Mouse (Mus musculus) liver, embryonic 12.5 days (tissue): ENCODE results near the gene Unc79. TPM values are rescaled to one million over a fixed set of nuclear protein-coding genes. Genes with fewer than 3 reads are reported as not detected.

Experiments used
- ATAC-seq: fragments of 200-750 bp; cut with Nextera tagmentation; 2 replicates; pipeline ENCODE4 v1.8.0; 2017; ENCODE audit warnings: moderate number of reproducible peaks, mild to moderate bottlenecking, moderate library complexity
- H3K27ac ChIP-seq: fragments of 300-500 bp; sonication (generic); 2 replicates; pipeline ENCODE4 v1.5.1; 2016; ENCODE audit warnings: mild to moderate bottlenecking
- H3K27me3 ChIP-seq: fragments of 300-500 bp; sonication (generic); replicated peaks from 2 replicates; pipeline ENCODE4 v1.6.1; 2016; ENCODE audit warnings: mild to moderate bottlenecking, moderate library complexity
- H3K36me3 ChIP-seq: fragments of 300-500 bp; sonication (generic); 2 replicates; pipeline ENCODE4 v1.6.1; 2016; ENCODE audit warnings: mild to moderate bottlenecking, moderate library complexity
- H3K4me1 ChIP-seq: fragments of 300-500 bp; sonication (generic); 2 replicates; pipeline ENCODE4 v1.6.1; 2016
- H3K4me2 ChIP-seq: fragments of 300-500 bp; sonication (generic); 2 replicates; pipeline ENCODE4 v1.6.1; 2016; ENCODE audit warnings: mild to moderate bottlenecking, moderate library complexity
- H3K4me3 ChIP-seq: fragments of 300-500 bp; sonication (generic); 2 replicates; pipeline ENCODE4 v1.5.1; 2016; ENCODE audit warnings: mild to moderate bottlenecking, moderate library complexity
- H3K9ac ChIP-seq: fragments of 300-500 bp; sonication (generic); 2 replicates; pipeline ENCODE4 v1.6.1; 2016; ENCODE audit warnings: mild to moderate bottlenecking, moderate library complexity
- H3K9me3 ChIP-seq: fragments of 300-500 bp; sonication (generic); replicated peaks from 2 replicates; pipeline ENCODE4 v1.6.1; 2016; ENCODE audit warnings: mild to moderate bottlenecking, moderate library complexity
- WGBS: fragments of 180-500 bp; shearing (Covaris S2); methylation state at CpG from one replicate; pipeline ENCODE4 v1.1.7; 2016; ENCODE audit not compliant: insufficient replicate concordance; 5-methylcytosine and 5-hydroxymethylcytosine counted together
- polyA plus RNA-seq: library from polyadenylated mRNA; unstranded; fragments of >200 nt; fragmentation: Nextera tagmentation; extraction: Ambion mirVana; gene quantifications from 2 replicates; pipeline ENCODE4 v1.2.1, GENCODE M21; 2016

The Unc79 gene
- polyA plus RNA-seq, 1 experiment from 2014 or later = 0.04 TPM

DNA sequence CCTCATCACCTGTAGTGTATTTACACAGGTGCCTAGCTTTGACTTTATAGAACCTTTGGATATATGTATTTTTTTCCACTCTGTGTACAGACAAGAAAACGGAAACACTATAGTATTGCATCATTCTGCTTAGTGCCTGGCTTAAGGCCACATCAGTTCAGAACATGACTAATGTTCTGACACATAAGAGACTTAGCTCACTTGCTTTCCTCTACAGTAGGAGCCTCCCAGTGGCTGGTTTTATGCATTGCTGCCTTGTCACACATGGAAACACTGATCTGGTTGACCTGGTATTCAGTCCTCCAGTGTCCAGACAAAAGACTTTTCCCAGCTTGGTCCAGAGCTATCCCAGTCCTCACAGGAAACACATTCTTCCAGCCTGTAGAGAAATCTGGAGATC, 150.5 kb downstream of the Unc79 start:
- Histone ChIP-seq H3K4me2 (no peak overlapping the region), H3K4me1 (no peaks in the 10 kb centered on the region), H3K9ac (no peak overlapping the region), H3K27ac (no peak overlapping the region), H3K4me3 (no peak overlapping the region), H3K27me3 (no peaks in the 10 kb centered on the region), H3K36me3 (no peaks in the 10 kb centered on the region), H3K9me3 (no peaks in the 10 kb centered on the region)
- no peak for ATAC-seq
- 67% methylated on average over 1 of the region's 1 CpGs for WGBS

DNA sequence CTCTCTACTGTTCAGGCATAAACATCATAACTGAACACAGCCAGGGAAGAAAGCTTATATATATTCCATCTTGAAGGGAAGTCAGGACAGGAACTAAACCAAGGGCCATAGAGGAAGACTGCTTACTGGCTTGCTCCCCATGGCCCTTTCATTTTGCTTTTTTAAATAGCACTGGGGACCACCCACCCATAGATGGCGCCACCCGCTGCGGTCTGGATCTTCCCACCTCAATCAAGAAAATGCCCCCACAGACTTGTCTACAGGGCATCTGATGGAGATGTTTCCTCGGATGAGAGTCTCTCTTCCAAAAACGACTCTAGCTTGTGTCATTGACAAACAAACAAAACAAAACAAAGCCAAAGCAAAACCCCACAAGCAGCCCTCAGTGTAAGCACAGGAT, 151.4 kb downstream of the Unc79 start:
- Histone ChIP-seq H3K4me1 (no peaks in the 10 kb centered on the region), H3K27me3 (no peaks in the 10 kb centered on the region), H3K9ac (no peak overlapping the region), H3K4me3 (no peak overlapping the region), H3K4me2 (no peak overlapping the region), H3K9me3 (no peaks in the 10 kb centered on the region), H3K27ac (no peak overlapping the region), H3K36me3 (no peaks in the 10 kb centered on the region)
- ATAC-seq = no peak
- WGBS = 45% methylated on average over 5 of the region's 5 CpGs

DNA sequence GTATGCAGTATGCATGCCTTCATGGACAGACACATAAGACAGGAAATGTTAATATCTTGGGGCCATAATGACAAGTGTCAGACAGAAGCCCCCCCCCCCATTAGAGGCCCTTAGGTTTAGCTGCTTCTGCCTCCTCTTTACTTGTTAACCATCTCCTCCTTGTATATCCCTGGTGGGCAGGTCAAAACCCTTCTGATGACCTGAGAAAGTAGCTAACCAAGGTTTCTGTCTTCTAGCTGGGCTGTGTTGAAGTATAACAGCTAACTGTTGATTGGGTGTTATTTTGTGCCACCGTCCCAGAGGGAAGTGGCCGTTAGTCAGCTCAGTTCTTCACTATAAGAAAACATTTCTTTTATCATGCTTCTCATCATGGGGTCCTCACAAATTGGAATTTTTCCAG, 154.4 kb downstream of the Unc79 start:
- Histone ChIP-seq H3K4me2 (no peak overlapping the region), H3K4me3 (no peak overlapping the region), H3K27me3 (no peaks in the 10 kb centered on the region), H3K27ac (no peak overlapping the region), H3K9me3 (no peaks in the 10 kb centered on the region), H3K36me3 (no peaks in the 10 kb centered on the region), H3K4me1 (no peaks in the 10 kb centered on the region), H3K9ac (no peak overlapping the region)
- no peak for ATAC-seq
- 38% methylated on average over 2 of the region's 2 CpGs for WGBS

DNA sequence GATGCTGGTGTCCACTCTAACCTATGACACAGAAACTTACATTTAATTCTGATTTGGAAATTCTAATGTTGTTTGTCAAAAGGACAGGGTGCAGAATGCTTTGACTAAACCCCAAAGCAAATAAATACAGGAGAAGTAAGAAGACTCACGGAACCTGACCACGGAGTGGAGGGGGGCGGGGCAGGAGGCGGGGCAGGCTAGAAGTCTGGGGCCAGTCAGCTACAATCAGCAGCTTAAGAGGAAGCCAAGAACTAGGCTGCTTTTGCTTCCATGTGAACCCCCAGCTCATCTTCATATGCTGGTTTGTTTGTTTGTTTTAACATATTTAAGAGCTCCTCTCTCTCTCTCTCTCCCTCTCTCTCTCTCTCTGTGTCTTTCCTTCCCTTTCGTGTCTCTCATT, 154.9 kb downstream of the Unc79 start:
- Histone ChIP-seq H3K9me3 (no peaks in the 10 kb centered on the region), H3K27me3 (no peaks in the 10 kb centered on the region), H3K4me3 (no peak overlapping the region), H3K9ac (no peak overlapping the region), H3K4me2 (no peak overlapping the region), H3K27ac (no peak overlapping the region), H3K36me3 (no peaks in the 10 kb centered on the region), H3K4me1 (no peaks in the 10 kb centered on the region)
- ATAC-seq = no peak
- WGBS = 11% methylated on average over 5 of the region's 5 CpGs

DNA sequence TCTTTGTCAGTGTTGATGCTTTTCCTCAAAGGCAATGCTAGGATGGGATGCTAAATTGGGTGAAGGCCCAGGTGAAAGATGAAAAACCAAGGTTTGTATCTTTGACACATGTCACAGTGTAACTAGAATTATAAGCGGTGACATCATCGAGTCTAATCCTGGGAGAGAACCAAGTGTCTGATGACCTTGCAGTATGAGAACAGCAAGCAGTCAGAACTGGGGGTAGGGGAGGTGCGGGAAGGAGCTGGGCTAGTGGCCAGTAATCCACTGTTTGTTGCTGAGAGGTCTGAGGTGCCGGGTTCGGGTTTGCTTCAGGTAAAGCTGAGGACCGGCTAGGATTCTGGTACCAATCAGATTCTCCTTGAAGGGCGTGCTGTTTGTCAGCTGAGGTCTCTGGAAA, 160.6 kb downstream of the Unc79 start:
- no peaks in the 10 kb centered on the region for H3K36me3 ChIP-seq
- ATAC-seq = no peak
- H3K9ac ChIP-seq = no peak overlapping the region
- H3K4me2 ChIP-seq = no peak overlapping the region
- H3K9me3 ChIP-seq = no peaks in the 10 kb centered on the region
- 81% methylated on average over 7 of the region's 7 CpGs for WGBS
- no peaks in the 10 kb centered on the region for H3K4me1 ChIP-seq
- no peak overlapping the region for H3K4me3 ChIP-seq
- H3K27ac ChIP-seq = no peak overlapping the region
- no peaks in the 10 kb centered on the region for H3K27me3 ChIP-seq

DNA sequence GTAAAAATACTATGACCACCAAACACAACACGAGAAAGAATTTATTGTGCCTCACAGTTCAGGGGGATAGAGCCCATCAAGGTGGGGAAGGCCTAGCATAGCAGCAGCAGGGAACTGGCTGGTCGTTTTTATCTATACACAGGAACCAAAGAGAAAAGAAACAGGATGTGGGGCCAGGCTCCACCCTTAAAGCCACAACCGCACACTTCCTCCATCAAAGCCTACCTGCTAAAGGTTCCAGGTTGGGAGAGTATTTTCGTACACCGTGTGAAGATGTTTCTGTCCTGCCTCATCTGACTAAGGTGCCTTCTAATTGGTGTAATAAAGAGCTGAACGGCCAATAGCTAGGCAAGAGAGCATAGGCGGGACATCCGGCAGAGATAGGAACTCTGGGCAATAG, 168.0 kb downstream of the Unc79 start:
- Histone ChIP-seq H3K9ac (no peak overlapping the region), H3K36me3 (no peaks in the 10 kb centered on the region), H3K4me1 (no peaks in the 10 kb centered on the region), H3K4me3 (no peak overlapping the region), H3K4me2 (no peak overlapping the region), H3K9me3 (no peaks in the 10 kb centered on the region), H3K27ac (no peak overlapping the region), H3K27me3 (no peaks in the 10 kb centered on the region)
- ATAC-seq = no peak
- WGBS = 44% methylated on average over 8 of the region's 8 CpGs

DNA sequence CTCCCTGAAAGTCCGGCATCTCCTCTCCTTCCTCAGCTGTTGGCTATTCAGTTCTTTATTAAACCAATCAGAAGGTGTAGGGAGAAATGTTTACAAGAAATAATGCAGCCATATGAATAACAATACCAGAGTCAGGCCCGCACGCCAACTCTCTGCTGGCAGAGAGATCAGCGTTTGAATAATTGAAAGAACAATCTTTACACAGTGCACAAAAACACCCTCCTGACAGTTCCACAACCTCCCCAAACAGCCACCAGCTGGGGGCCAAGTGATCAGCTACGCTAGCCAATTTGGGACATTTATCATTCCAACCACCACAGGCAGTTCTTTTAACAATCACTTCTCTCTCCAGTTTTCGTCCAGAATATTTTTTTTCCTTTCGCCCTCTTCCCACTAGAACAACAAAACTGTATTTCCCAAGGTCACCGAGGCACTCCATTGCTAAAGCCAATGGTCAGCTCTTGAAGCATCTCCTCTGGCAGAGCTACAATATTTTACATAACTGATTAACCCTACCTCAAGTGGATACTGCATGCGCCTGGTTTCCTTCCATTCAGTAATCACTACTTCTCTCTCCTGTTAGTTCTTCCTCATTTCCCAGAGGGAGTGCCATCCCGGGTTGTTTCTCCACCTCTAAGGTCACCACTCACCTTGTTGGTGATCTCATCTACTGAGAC, 169.0 kb downstream of the Unc79 start:
- Histone ChIP-seq H3K27ac (no peak overlapping the region), H3K27me3 (no peaks in the 10 kb centered on the region), H3K4me1 (no peaks in the 10 kb centered on the region), H3K36me3 (no peaks in the 10 kb centered on the region), H3K9me3 (no peaks in the 10 kb centered on the region), H3K9ac (no peak overlapping the region), H3K4me3 (no peak overlapping the region), H3K4me2 (no peak overlapping the region)
- no peak for ATAC-seq
- 74% methylated on average over 10 of the region's 10 CpGs for WGBS

DNA sequence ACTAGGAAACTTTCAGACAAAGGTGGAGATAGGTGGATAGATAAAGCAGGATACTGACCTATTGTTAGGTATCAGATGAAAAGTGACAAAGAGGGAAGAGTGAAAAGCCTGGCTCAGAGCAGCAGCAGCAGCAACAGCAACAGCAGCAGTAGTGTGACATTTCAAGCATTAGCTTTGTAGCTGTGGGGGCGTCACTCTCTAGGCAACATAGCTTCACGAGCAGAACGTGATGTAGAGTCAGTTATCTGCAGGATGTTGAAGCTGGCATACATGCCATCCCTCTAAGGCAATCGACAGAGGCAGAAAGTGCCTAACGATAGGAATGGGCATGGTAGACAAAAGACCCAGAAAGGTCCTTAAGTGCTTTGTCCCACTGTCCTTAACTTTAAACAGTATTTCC, 173.3 kb downstream of the Unc79 start:
- H3K4me2 ChIP-seq = no peak overlapping the region
- H3K4me1 ChIP-seq = no peaks in the 10 kb centered on the region
- no peaks in the 10 kb centered on the region for H3K27me3 ChIP-seq
- H3K9ac ChIP-seq = no peak overlapping the region
- H3K27ac ChIP-seq = no peak overlapping the region
- ATAC-seq = no peak
- WGBS = 62% methylated on average over 5 of the region's 5 CpGs
- H3K4me3 ChIP-seq = no peak overlapping the region
- no peaks in the 10 kb centered on the region for H3K36me3 ChIP-seq
- no peaks in the 10 kb centered on the region for H3K9me3 ChIP-seq

DNA sequence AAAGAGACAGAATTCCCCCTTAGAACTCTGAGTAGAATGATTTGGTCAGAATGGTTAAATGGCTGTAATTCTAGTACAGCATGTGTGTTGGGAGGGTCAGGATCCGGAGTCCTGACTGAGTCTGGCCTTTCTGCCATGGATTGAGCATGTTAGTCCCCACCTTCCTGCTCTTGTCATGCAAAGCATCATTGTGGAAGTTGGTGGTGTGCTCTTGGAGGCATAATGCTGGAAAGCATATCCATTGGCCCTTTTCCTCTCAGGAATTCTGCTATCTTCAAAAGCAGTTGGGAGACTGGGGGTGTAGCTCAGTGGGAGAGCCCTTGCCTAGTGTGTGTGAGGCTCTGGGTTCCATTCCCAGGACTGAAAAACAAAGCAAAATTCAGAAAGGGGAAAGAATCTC, 175.2 kb downstream of the Unc79 start:
- Histone ChIP-seq H3K4me3 (no peak overlapping the region), H3K4me2 (no peak overlapping the region), H3K27me3 (no peaks in the 10 kb centered on the region)

DNA sequence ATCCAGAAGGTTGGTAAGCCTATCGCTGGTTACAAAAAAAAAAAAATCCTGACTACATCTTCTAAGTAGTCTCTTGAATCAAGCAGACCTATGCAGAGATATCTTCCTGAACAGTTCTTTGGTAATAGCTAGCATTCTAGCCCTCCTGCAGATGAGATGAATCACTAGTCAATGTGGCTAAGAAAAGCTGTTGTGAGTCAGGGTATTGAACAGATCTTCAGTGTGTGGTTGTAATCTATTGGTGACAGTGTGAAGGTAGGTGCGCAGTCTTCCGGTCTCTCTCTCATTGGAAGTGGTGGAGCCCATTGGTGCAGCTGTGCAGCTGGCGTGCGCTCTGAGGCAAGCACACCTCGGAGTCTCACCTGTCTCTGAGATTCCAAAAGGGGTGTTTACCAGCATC, 180.3 kb downstream of the Unc79 start:
- Histone ChIP-seq H3K4me2 (no peak overlapping the region), H3K27ac (no peak overlapping the region), H3K4me1 (no peaks in the 10 kb centered on the region), H3K27me3 (no peaks in the 10 kb centered on the region), H3K9me3 (no peaks in the 10 kb centered on the region), H3K4me3 (no peak overlapping the region), H3K9ac (no peak overlapping the region), H3K36me3 (no peaks in the 10 kb centered on the region)
- ATAC-seq = no peak
- WGBS = 84% methylated on average over 6 of the region's 6 CpGs

More for the DNA sequence above, 175.2 kb downstream of the Unc79 start:
- Histone ChIP-seq H3K9ac (no peak overlapping the region), H3K9me3 (no peaks in the 10 kb centered on the region), H3K27ac (no peak overlapping the region), H3K4me1 (no peaks in the 10 kb centered on the region), H3K36me3 (no peaks in the 10 kb centered on the region)
- ATAC-seq = no peak
- 50% methylated on average over 1 of the region's 1 CpGs for WGBS

DNA sequence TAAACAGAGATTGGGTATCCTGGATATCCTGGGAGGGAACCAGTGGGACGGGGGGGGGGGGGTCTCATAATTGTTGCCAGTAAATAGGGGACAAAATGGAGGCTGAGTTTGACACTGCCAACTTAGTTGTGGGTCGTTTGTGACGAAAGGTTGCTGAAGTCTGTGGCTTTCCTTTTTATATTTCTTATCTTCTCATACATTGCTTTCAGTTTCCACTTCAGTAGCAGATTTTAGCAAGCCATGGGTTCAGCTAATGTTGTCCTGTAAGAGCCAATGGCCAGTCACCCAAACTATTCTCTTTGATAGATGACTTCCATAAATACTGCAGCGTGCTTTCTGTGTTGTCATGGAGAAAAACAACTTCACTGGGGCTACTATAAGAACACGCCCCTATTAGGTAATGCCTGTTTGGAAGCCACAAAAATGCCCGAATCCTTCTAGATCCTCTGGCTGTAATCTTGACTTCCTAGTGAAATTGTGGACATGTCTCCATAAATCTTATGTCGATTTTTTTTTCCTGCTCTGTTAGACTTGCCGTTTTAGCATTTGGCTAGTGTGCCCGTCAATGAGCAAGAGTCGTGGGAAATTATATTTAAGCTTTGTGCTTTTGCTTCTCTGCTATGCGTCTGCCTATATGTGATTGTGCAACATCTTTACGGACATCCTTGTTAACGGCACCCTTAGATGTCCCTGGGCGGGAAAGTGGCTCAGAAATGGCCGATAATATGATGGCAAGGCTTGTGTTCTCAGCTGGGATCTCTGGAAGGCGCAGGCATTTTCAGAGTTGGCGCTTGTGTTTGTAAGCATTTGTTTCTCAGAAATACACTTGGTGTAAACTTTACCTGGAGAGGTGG, 181.0 kb downstream of the Unc79 start:
- 60% methylated on average over 17 of the region's 17 CpGs for WGBS
- ATAC-seq = no peak
- no peaks in the 10 kb centered on the region for H3K4me1 ChIP-seq
- H3K9ac ChIP-seq = no peak overlapping the region
- H3K4me3 ChIP-seq = no peak overlapping the region
- H3K27ac ChIP-seq = no peak overlapping the region
- no peaks in the 10 kb centered on the region for H3K36me3 ChIP-seq
- no peaks in the 10 kb centered on the region for H3K9me3 ChIP-seq
- H3K4me2 ChIP-seq = no peak overlapping the region
- H3K27me3 ChIP-seq = no peaks in the 10 kb centered on the region

DNA sequence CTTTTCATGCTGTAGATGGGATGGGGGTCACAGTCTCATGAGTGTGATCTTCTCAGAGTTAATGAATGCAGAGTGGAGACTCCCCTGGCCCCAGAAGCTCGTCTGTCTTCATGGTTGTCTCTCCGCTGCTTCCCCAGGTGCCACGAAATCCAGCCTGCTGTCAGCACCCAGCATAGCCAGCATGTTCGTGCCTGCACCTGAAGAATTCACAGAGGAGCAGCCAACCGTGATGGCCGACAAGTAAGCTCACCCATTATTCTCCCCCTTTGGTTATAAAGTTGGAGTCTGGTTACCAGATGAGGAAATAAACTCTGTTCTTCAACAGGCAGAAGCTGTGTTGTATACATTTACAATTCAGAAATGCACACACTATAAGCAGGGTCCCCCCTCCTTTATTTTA, 182.8 kb downstream of the Unc79 start:
- Histone ChIP-seq H3K4me2 (no peak overlapping the region), H3K27me3 (no peaks in the 10 kb centered on the region), H3K4me1 (no peaks in the 10 kb centered on the region), H3K36me3 (no peaks in the 10 kb centered on the region), H3K27ac (no peak overlapping the region), H3K9ac (no peak overlapping the region), H3K4me3 (no peak overlapping the region), H3K9me3 (no peaks in the 10 kb centered on the region)
- WGBS = 65% methylated on average over 6 of the region's 6 CpGs
- no peak for ATAC-seq
